Mouse (Mus musculus) T-helper 1 cell (primary cell): Measurements from ENCODE around the gene Ank2.

Experiments
- in situ Hi-C: fragments of 300-600 bp; cut with MboI, MseI; formaldehyde crosslinking; loops from one replicate; pipeline ENCODE4 v1.15.1; 2025; ENCODE audit warnings: high pct_unique_total_duplicates

The Ank2 gene

GRCm38 (mm10) chr3:127242234-127242810 lies 256.8 kb downstream of the Ank2 start:
- in situ Hi-C loops, result no loop called here

GRCm38 (mm10) chr3:127235271-127235670 lies 263.9 kb downstream of the Ank2 start:
- in situ Hi-C loops, result loop anchor here (10.0 kb wide), 1 partner anchor 680 kb away; no protein-coding TSS in a partner anchor

DNA sequence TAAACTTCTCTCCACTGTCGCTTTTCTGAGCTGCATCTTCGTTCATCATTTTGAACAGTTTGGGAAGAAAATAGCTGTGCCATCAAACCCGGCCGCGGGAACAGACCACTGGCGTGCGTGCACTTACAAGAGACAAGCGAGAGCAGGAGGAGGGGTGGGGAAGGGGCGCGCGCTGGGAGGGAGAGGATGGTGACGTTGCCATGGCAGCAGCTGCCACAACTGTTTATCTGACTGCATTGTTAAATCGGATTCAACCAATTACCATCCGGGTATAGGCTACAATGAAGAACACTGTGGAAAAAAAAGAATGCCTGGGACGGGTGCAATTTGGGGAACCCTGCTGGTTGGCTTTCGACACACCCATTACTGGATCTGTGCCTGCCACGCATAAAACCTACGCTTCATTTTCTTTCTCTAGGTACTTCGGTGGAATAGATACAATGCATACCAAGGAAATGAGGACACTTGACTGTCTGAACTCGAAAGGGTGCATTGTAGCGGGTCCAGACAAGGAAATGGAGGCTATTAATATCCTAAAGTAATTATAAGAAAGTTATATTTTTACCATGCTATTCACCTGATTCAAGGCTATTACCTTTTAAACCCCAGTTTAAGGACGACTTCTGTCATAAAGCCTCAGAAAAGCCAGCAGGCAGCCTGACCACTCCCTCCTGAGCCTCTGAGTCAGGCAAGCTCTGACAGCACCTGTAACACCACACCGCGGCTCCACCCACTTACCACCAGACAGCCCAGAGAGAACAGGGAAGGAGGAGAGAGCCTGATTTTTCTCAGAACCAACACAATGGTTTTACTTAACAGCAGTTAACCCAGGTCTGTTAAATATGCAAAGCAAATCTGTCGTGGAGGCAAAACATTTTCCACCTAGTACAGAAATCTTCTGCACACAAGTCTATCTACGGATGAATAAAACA lies 273.1 kb downstream of the Ank2 start:
- in situ Hi-C loops, result no loop called here

DNA sequence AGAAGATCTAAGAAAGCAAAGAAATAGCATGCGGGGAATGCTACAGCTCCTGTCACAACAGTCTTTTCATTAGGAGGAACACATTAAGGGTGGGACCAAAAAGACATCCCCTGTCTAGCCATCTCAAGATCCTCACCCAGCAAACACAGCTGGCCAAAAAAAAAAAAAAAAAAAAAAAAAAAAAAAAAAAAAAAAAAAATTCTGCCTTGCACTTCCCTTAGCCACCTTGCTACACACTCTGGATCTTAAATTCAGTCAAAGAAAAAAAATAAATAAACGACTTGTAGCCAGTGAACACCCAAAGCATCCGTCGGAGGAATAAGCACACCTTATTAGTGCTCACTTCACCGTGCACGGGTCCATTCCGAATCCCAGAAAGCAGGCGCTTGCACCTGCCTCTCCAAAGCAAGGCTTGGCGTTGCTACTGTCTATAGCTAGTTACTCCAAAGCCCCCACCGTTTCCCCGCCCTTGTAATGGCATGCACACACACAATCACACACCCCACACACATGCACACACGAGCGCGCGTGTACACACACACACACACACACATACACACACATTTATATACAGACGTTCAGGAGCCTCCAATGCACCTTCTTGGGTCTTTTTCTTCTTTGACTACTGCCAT lies 273.9 kb downstream of the Ank2 start:
- in situ Hi-C loops, result no loop called here

DNA sequence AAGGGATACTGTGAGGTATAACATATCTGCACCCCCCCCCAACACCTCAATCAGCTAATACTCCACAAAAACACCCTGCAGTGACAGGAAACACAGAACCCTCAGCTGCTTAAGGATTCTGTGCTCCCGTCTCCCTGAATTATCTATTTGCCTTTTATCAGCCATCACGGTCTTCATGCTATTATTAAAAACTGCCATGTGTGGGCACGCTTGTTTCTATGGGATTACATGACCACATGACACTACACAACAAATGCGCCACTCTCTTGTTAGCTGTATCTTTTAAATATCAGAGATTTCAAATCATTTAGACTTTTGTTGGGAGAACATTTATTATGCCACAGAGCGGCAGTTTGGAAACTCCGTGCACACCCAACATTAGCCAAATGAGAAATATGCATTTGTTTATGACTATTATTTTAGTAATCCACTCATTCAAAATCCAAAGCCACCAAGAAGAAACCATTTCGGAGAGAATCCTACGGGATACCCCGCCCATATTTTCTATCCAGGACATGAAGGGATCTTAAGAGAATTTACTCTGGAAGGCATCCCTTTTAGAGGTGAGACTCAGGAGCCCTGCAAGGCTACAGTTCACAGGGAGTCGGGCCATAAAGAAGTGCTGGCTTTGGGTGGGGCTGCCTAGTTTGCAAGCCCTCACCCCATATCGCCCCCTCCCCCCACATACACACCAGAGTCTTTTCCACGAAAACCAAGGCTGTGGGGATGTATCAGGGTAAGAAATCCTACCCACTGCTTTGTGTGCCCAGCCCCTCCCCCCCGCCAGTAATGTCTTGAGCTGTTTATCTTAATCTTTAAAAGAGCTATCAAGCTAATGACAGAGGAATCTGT lies 274.6 kb downstream of the Ank2 start:
- in situ Hi-C loops, result no loop called here

- in situ Hi-C loops, result no loop called here
These were observed 277.1 kb downstream of the Ank2 start for GRCm38 (mm10) chr3:127222086-127222485.

GRCm38 (mm10) chr3:127220859-127221258 lies 278.3 kb downstream of the Ank2 start:
- in situ Hi-C loops, result no loop called here

DNA sequence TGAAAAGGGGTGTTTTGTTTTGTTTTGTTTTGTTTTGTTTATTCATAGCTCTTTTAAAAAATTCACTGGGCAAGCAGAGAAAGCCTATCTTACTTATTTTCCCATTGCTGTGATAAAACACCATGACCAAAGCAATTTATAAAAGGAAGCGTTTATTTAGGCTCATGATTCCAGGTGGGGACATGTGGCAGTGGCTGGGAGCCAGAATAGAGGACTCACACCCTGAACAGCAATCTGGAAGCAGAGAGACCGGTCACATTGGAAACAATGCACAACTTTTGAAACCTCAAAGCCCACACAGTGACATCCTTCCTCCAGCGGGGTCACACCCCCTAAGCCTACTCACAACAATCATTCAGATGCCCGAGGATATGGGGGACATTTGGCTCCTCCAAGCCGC lies 285.6 kb downstream of the Ank2 start:
- in situ Hi-C loops, result no loop called here

GRCm38 (mm10) chr3:127211119-127211518 lies 288.0 kb downstream of the Ank2 start:
- in situ Hi-C loops, result no loop called here

GRCm38 (mm10) chr3:127210552-127210951 lies 288.6 kb downstream of the Ank2 start:
- in situ Hi-C loops, result no loop called here

GRCm38 (mm10) chr3:127208871-127209270 lies 290.3 kb downstream of the Ank2 start:
- in situ Hi-C loops, result no loop called here

DNA sequence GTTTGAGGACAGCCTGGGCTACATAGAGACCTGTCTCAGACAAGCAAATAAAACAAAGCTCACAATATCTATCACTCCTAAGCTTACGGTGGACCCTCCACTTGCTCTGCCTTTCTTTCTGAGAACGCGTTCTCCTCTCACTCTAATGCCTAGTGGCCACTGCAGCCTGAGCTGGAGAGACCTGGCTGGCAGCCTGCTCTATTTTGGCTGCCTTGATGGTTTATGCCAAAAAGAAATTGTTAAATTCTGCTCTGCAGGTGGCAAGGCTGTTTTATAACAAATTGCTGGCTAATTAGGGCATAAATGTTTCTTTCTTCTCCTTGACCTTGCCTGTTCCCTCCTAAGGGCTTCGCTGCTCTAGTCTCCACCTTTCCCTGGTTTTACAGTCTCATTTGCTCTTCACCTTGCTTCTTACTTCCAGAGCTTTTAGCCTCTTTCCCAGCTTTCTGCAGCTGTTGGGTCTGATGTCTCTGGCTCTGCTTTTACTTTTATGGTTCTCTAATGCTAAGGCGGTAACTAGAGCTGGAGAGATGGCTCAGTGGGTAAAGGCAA lies 293.2 kb downstream of the Ank2 start:
- in situ Hi-C loops, result no loop called here

DNA sequence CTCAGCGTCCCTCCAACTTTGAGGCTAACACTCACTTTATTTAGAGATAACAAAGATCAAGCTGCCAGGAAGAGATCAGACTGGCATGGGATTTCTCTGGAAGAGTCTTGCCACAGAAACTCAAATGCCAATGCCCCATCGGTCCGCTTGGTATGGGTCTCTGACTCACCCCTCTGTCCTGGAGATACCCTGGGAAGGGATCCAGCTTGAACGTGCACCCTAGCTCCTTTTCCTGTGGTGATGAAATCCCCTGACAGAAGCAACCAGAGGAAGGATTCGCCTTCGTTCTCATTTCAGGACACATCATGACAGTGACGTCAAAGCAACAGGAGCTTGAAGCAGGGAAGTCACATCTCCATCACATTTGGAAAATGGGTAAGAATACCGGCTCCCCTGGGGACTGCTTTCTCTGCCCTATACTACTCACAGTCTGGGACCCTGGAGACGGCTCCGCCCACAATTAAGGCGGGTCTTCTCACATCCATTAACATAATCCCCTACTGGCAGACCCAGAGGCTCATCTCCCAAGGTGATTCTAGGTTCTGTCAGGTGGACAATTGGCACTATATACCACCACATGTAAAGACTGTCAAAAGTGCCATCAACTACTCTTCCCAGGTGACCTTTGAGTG lies 296.6 kb downstream of the Ank2 start:
- in situ Hi-C loops, result no loop called here

DNA sequence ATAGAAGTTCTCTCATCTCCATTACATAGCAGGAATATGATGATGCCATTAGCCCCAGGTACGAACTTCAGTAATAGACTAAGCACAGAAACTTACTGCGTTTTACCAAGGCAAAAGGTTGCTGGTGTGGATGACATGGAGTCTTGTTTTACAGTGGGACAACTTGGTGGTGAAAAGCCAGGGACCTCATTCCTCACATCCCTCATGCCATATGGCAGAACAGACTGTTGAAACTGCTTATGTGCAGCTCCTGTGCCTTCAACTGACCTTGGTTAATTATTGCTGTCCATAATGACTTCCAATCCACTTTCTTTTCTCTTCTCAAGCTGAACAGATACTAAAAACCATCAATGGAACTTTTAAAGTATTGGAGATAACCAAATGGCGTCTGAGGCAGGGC lies 298.4 kb downstream of the Ank2 start:
- in situ Hi-C loops, result no loop called here

- in situ Hi-C loops, result no loop called here
These were observed 300.0 kb downstream of the Ank2 start for GRCm38 (mm10) chr3:127199112-127199665.

DNA sequence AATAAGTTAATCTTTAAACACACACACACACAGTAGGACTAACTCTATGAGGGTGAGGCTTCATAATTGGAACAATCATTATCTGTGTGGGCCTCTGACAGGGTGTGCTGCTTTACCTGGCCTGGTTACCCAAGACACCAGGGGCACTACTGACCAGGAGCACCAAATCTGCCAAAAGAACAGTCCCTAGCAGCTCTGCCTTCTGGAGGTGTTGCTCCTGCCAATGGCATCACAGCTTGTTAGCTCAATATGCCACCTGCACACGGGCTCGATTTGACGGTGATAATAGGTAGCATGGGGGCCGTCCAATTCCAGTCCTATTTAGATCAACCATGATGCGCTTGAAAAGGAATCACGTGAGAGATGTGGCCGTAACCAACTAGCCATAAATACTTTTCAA lies 300.5 kb downstream of the Ank2 start:
- in situ Hi-C loops, result no loop called here

DNA sequence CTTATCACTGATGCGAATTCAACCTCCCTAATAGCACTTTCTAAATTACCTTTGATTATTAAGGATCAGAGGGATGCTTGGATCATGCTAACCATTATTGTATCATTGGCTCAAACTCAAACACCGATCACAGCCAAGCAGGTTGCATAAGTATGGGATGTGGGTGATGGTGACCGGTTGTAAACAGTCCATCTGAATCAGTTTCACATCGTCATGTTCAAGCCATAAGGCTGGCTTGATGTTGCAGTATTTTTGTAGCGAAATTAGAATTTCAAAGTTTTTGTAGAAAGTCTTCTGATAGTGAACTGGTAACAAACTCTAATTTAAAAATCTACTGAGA lies 310.4 kb downstream of the Ank2 start:
- in situ Hi-C loops, result no loop called here

DNA sequence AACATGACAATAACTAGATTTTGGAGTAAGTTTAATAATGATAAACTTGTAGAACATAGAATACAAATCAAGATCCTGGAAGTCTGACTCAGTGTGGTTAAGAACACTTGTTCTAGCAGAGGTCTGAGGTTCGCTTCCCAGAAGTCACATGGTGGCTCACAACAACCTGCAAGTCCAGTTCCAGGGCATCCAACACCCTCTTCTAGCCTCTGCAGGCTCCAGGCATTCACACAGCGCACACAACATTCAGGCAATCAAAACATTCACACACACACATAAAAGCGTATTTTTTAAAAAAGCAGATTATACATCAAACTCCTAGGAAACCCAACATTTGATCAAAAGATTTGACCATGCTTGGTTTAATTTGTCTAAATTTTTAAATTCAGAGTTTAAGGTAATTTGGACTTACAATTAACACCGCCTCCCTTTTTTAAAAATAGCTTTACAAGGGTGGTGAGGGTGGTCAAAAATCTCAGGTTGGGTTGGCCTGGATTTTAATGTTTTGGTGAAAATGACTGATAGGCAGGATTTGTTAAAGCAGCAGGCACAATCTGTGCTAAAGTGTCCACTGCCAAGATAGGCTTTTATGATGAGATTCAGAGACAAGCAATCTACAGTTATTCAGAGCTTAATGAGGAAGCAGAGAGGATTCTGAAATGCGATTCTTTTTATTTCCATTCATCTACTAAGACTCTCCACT lies 310.9 kb downstream of the Ank2 start:
- in situ Hi-C loops, result no loop called here

DNA sequence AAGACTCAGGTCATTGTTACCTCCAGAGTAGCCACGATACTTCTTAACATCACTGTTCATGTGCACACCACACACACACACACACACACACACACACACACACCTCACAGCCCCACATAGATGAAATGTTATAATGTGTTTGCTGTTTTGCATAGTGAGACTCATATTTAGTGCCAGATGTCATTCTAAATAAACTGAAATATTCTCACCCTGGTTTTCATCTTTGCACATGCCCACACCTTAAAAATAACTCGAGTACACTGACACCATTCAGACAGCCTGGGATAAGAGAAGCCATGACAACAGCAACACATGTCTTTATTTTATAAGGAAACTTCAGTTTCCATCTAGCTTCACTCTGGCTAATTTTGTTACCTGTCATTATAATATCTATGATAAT lies 312.1 kb downstream of the Ank2 start:
- in situ Hi-C loops, result no loop called here

- in situ Hi-C loops, result no loop called here
These were observed 312.9 kb downstream of the Ank2 start for GRCm38 (mm10) chr3:127186239-127186638.
